Mouse (Mus musculus): Measurements from ENCODE around the gene Atp13a1.

Atp13a1 gene

GRCm38 (mm10) chr8:69849899-69850298, 58.9 kb downstream of the Atp13a1 start:
- Histone ChIP-seq H3K27me3 (ENCODE audit: control insufficient read depth, insufficient read depth, low read length, poor library complexity, severe bottlenecking) (no peaks in the 10 kb centered on the region), H3K36me3 (ENCODE audit: control insufficient read depth, insufficient read depth, low read length, poor library complexity, severe bottlenecking) (no peaks in the 10 kb centered on the region)
- DNase-seq (ENCODE audit: low read depth, low spot score) = peak; percentile 46

GRCm38 (mm10) chr8:69850926-69851506, 60.1 kb downstream of the Atp13a1 start:
- H3K36me3 ChIP-seq (ENCODE audit: control insufficient read depth, insufficient read depth, low read length, poor library complexity, severe bottlenecking) = no peaks in the 10 kb centered on the region
- no peaks in the 10 kb centered on the region for H3K27me3 ChIP-seq (ENCODE audit: control insufficient read depth, insufficient read depth, low read length, poor library complexity, severe bottlenecking)
- DNase-seq (ENCODE audit: low read depth, low spot score) = no peak

- H3K27me3 ChIP-seq (ENCODE audit: control insufficient read depth, insufficient read depth, low read length, poor library complexity, severe bottlenecking) = no peaks in the 10 kb centered on the region
- no peaks in the 10 kb centered on the region for H3K36me3 ChIP-seq (ENCODE audit: control insufficient read depth, insufficient read depth, low read length, poor library complexity, severe bottlenecking)
- no peak for DNase-seq (ENCODE audit: low read depth, low spot score)
Measured at GRCm38 (mm10) chr8:69853869-69854268, 62.9 kb downstream of the Atp13a1 start.

All from splenic B cell, adult 2 months (primary cell).